Mouse (Mus musculus) macrophage (primary cell): ENCODE data around the gene Szrd1. TPM values are rescaled to one million over a fixed set of nuclear protein-coding genes. Genes with fewer than 3 reads are reported as not detected.
A peak's percentile ranks its signal among the peaks of the same experiment; 100 is the strongest.
"Not testable (repeated sequence)": the region's sequence is repeated elsewhere in the genome, so short reads cannot be mapped to it uniquely, and the experiment has no call there.

ENCODE experiments used
- H3K27ac ChIP-seq: fragments of 350-480 bp; formaldehyde crosslinking; 2 replicates; pipeline ENCODE4 v1.9.0; 2021
- H3K36me3 ChIP-seq: fragments of 350-480 bp; formaldehyde crosslinking; 2 replicates; pipeline ENCODE4 v1.9.0; 2021; ENCODE audit errors: inconsistent target
- H3K4me3 ChIP-seq: fragments of 350-480 bp; formaldehyde crosslinking; 2 replicates; pipeline ENCODE4 v1.9.0; 2021; ENCODE audit errors: inconsistent target
- H3K79me2 ChIP-seq: fragments of 350-480 bp; formaldehyde crosslinking; 2 replicates; pipeline ENCODE4 v1.9.0; 2021; ENCODE audit errors: inconsistent target
- WGBS: methylation state at CpG from one replicate; pipeline ENCODE4 v1.1.7; 2026; ENCODE audit warnings: inconsistent platforms; ENCODE audit not compliant: missing documents; 5-methylcytosine and 5-hydroxymethylcytosine counted together
- polyA plus RNA-seq: library from polyadenylated mRNA; stranded (reverse); fragments of 250-400 nt; gene quantifications from 3 replicates; pipeline ENCODE4 v1.2.4, GENCODE M21; 2018; ENCODE audit warnings: inconsistent platforms

Gene Szrd1
- polyA plus RNA-seq, 1 experiment from 2014 or later, result 104 TPM

GRCm38 (mm10) chr4:141161699-141162208 is 22.2 kb upstream of the Szrd1 start:
- Histone ChIP-seq H3K4me3 (no peak overlapping the region), H3K36me3 (no peaks in the 10 kb centered on the region), H3K79me2 (peaks cover 100% of the 10 kb centered on the region), H3K27ac (no peak overlapping the region)
- WGBS, result 41% methylated on average over 6 of the region's 6 CpGs

- WGBS, result 54% methylated on average over 4 of the region's 4 CpGs
- Histone ChIP-seq H3K27ac (peak overlapping the region; percentile 78), H3K36me3 (no peaks in the 10 kb centered on the region), H3K4me3 (no peak overlapping the region), H3K79me2 (peaks cover 100% of the 10 kb centered on the region)
Observed at GRCm38 (mm10) chr4:141160193-141160592, 20.6 kb upstream of the Szrd1 start.

- H3K27ac ChIP-seq, result peak overlapping the region; percentile 78
- WGBS, result 6% methylated on average over 5 of the region's 5 CpGs
Observed at GRCm38 (mm10) chr4:141159666-141160065, 20.1 kb upstream of the Szrd1 start.

GRCm38 (mm10) chr4:141159093-141159492 is 19.5 kb upstream of the Szrd1 start:
- H3K36me3 ChIP-seq, result no peaks in the 10 kb centered on the region
- 46% methylated on average over 11 of the region's 11 CpGs for WGBS
- no peak overlapping the region for H3K4me3 ChIP-seq
- peak overlapping the region; percentile 78 for H3K27ac ChIP-seq
- H3K79me2 ChIP-seq, result peaks cover 100% of the 10 kb centered on the region

More at GRCm38 (mm10) chr4:141159666-141160065, 20.1 kb upstream of the Szrd1 start:
- peaks cover 100% of the 10 kb centered on the region for H3K79me2 ChIP-seq
- no peaks in the 10 kb centered on the region for H3K36me3 ChIP-seq
- no peak overlapping the region for H3K4me3 ChIP-seq

GRCm38 (mm10) chr4:141158609-141159008 is 19.0 kb upstream of the Szrd1 start:
- H3K36me3 ChIP-seq, result no peaks in the 10 kb centered on the region
- peak overlapping the region; percentile 78 for H3K27ac ChIP-seq
- 87% methylated on average over 2 of the region's 2 CpGs for WGBS
- H3K4me3 ChIP-seq, result no peak overlapping the region
- peaks cover 100% of the 10 kb centered on the region for H3K79me2 ChIP-seq

DNA sequence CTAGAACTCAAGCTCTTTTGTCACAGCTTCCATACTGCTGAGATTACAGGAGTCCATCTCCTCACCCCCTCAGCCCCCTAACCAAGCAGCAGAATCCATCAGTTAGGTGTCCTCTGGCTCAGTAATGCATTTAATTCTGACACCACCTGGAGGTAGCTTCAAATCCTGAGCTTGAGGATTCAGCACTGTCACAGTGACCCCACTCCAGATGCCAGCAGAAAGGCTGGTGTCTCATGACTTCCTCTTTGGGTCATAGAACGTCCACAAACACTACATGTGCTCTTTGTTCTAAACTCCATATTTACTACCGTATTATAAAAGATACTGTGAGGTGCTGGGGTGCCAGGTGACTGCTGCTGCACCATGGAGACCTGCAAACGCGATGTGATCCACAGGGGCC is 17.9 kb upstream of the Szrd1 start:
- Histone ChIP-seq H3K27ac (peak overlapping the region; percentile 78), H3K4me3 (no peak overlapping the region), H3K79me2 (peaks cover 100% of the 10 kb centered on the region), H3K36me3 (no peaks in the 10 kb centered on the region)
- 26% methylated on average over 4 of the region's 4 CpGs for WGBS

GRCm38 (mm10) chr4:141149116-141149515 is 9.5 kb upstream of the Szrd1 start:
- H3K4me3 ChIP-seq, result peak overlapping the region; percentile 66
- peak overlapping the region; percentile 29; the same call in 1 of the 2 replicates for H3K27ac ChIP-seq
- peaks cover 61% of the 10 kb centered on the region for H3K79me2 ChIP-seq
- H3K36me3 ChIP-seq, result no peaks in the 10 kb centered on the region
- WGBS, result 41% methylated on average over 7 of the region's 7 CpGs

- WGBS, result 1% methylated on average over 48 of the region's 66 CpGs
- H3K36me3 ChIP-seq, result no peaks in the 10 kb centered on the region
- H3K4me3 ChIP-seq, result peak overlapping the region; percentile 66
- H3K79me2 ChIP-seq, result peaks cover 51% of the 10 kb centered on the region
- peak overlapping the region; percentile 29 for H3K27ac ChIP-seq
Observed at GRCm38 (mm10) chr4:141148009-141148801, 8.6 kb upstream of the Szrd1 start.

DNA sequence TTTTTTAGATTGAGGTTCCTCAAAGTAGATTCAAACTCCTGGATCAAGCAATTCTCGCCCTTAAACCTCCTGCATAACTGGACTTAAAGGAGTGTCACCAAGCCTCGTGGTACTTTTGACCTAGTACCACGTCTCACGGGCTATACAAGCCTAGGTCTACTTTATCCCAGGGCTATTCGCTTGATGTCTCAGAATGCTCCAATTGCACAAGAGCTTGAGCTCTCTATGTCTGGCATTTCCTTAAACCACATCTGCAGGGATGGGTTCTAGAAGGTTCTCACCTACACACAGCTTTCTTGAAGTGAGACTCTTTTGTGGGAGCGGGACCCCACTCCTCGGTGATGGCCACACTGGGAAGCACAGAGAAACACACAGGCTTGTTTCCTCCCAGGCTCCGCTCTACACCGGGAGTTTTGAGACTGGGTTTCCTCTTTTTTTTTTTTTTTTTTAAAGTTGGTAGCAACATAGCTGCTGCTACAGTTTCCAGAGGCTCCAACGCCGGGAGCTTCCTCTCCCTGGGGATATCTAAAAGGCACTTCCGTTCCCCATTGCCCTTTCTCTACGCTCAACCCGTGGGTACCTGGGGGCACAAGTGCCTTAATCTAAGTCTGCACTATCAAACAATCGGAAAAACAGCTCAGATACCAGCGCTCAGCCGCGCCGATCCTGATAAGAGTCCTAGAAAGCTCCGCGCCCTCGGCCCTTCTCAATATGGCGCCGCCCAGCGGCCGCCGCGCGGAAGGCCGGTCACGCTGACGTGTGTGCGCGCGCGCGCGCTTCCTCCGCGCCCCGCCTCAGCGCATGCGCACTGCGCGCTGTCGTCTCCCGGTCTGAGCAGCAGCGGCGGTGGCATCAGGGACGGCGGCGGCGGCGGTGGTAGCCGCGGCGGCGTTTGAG is 7.8 kb upstream of the Szrd1 start, which contains the start of gene Fbxo42:
Gene Fbxo42, plus strand, starts transcription at position 802 of the 897 bp plus-strand sequence.
- no peaks in the 10 kb centered on the region for H3K36me3 ChIP-seq
- 1% methylated on average over 56 of the region's 58 CpGs for WGBS
- peak within 1 kb of the TSS; percentile 86 for H3K27ac ChIP-seq
- H3K4me3 ChIP-seq, result peak within 1 kb of the TSS; percentile 66
- H3K79me2 ChIP-seq, result peaks cover 43% of the 10 kb centered on the region

- peak overlapping the region; percentile 45; the same call in 1 of the 2 replicates for H3K4me3 ChIP-seq
- 94% methylated on average over 6 of the region's 6 CpGs for WGBS
- H3K27ac ChIP-seq, result peak overlapping the region; percentile 86
- H3K36me3 ChIP-seq, result no peaks in the 10 kb centered on the region
- H3K79me2 ChIP-seq, result peaks cover 35% of the 10 kb centered on the region
Observed at GRCm38 (mm10) chr4:141146491-141147033, 7.0 kb upstream of the Szrd1 start.

- H3K27ac ChIP-seq, H3K36me3 ChIP-seq, H3K4me3 ChIP-seq: not testable (repeated sequence)
- peaks cover 21% of the 10 kb centered on the region for H3K79me2 ChIP-seq
- no CpG with 5 or more reads among the region's 16 CpGs for WGBS
Observed at GRCm38 (mm10) chr4:141145124-141145523, 5.5 kb upstream of the Szrd1 start.

DNA sequence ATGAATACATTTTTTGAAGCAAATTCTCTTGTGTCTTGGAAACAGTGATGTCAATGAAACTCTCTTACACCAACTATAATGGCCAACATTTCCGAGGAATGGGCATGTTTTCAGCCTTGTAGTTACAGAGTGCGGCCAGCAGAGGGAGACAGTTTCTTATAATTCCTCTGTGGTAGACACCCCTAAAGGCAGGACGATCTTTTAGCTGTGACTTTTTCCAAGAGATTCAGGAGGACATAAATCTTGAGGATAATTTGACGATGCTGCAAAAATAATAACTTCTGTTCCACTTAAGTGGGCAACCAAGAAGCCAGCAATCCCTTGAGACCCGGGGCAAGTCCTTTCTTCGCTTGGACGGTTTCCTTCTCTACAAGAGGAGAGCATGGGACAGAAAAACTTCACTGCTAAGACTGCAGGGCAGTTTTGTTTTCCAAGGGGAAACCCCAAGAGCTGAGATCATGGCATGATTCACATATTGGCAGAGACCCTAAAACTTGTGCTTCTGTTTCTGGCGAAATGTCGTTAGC is 2.8 kb upstream of the Szrd1 start:
- H3K79me2 ChIP-seq, result peaks cover 17% of the 10 kb centered on the region
- H3K27ac ChIP-seq, result no peak overlapping the region
- WGBS, result 17% methylated on average over 9 of the region's 9 CpGs
- H3K4me3 ChIP-seq, result no peak overlapping the region
- no peaks in the 10 kb centered on the region for H3K36me3 ChIP-seq

DNA sequence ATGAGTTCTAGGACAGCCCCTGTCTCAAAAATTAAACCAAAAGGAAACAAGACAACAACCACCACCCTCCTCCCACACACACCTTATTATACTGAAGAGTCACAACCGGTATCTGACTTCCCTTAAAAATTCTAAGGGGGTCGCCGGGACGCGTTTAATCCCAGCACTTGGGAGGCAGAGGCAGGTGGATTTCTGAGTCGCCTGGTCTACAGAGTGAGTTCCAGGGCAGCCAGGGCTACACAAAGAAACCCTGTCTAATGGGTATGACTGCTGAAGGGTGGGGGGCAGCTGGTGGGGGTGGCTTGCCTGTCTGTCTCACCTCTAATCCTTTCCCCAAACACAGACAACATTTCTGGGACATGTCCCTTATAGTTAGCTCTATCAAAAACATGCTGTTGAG is 1.4 kb upstream of the Szrd1 start:
- Histone ChIP-seq H3K27ac (no peak overlapping the region), H3K4me3 (no peak overlapping the region), H3K36me3 (no peaks in the 10 kb centered on the region), H3K79me2 (peaks cover 31% of the 10 kb centered on the region)
- WGBS, result 97% methylated on average over 5 of the region's 6 CpGs

DNA sequence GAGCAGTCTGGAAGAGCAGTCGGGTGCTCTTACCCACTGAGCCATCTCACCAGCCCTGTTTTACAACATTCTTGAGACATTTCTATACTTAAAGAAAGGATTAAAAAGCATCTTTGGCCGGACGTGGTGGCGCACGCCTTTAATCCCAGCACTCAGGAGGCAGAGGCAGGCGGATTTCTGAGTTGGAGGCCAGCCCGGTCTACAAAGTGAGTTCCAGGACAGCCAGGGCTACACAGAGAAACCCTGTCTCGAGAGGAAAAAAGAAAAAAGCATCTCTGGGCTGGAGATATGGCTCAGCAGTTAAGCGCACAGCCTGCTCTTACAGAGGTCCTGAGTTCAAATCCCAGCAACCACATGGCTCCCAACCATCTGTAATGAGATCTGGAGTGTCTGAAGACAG is 779 bp upstream of the Szrd1 start:
- peaks cover 37% of the 10 kb centered on the region for H3K79me2 ChIP-seq
- H3K36me3 ChIP-seq, H3K27ac ChIP-seq, H3K4me3 ChIP-seq: not testable (repeated sequence)
- 93% methylated on average over 9 of the region's 9 CpGs for WGBS
